In the genomic region with DNA sequence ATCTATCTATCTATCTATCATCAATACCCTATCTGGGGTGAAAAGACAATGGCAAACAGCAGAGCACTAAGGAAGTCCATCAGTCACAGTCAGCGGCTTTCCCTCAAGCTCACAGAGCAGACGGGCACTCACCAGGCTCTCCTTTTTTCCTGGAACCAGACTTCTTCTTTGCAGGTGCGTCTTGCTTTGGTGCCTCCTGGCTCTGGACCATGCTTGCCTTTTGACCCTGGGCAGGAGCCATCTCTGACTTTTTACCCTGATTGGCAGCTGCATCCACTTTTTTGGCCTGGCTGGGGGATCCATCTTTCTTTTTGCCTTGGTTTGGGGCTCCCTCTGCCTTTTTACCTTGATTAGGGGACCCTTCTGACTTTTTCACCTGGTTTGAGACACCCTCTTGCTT, we compare ENCODE assay signal across 21 mouse cellular contexts. TPM values are rescaled to one million over a fixed set of nuclear protein-coding genes. Genes with fewer than 3 reads are reported as not detected.
"Had no signal": no experiment of that assay in that cellular context is flagged by ENCODE, and none has a peak within 500 bp of the region (broad histone marks: within the 10 kb centered on the region; RNA-seq: fewer than 3 reads in every experiment).

No protein-coding gene starts in this region.

- H3K9ac ChIP-seq: intestine, embryonic 15.5 days; limb, embryonic 12.5 days; limb, embryonic 15.5 days; liver, embryonic 14.5 days; liver, postnatal 0 days; lung, embryonic 14.5 days; midbrain, embryonic 12.5 days; midbrain, embryonic 15.5 days; neural tube, embryonic 12.5 days; neural tube, embryonic 15.5 days; stomach, embryonic 15.5 days had no signal

- H3K36me3 ChIP-seq: midbrain, embryonic 12.5 days; midbrain, embryonic 15.5 days; neural tube, embryonic 15.5 days had no signal

- H3K27me3 ChIP-seq: intestine, embryonic 15.5 days; limb, embryonic 12.5 days; limb, embryonic 15.5 days; midbrain, embryonic 12.5 days; midbrain, embryonic 15.5 days; neural tube, embryonic 12.5 days; neural tube, embryonic 15.5 days; stomach, embryonic 15.5 days had no signal

- H3K4me2 ChIP-seq: intestine, embryonic 15.5 days; limb, embryonic 12.5 days; limb, embryonic 15.5 days; liver, embryonic 11.5 days; lung, embryonic 14.5 days; midbrain, embryonic 12.5 days; midbrain, embryonic 15.5 days; neural tube, embryonic 12.5 days; neural tube, embryonic 15.5 days; stomach, embryonic 15.5 days had no signal

- H3K4me3 ChIP-seq: intestine, embryonic 15.5 days; limb, embryonic 12.5 days; limb, embryonic 15.5 days; midbrain, embryonic 12.5 days; midbrain, embryonic 15.5 days; neural tube, embryonic 12.5 days; neural tube, embryonic 15.5 days; stomach, embryonic 15.5 days had no signal

- ATAC-seq: intestine, embryonic 15.5 days; liver, postnatal 0 days; lung, postnatal 0 days; midbrain, embryonic 15.5 days had no signal

- H3K4me1 ChIP-seq: midbrain, embryonic 15.5 days; stomach, embryonic 15.5 days had no signal

- H3K9me3 ChIP-seq: intestine, embryonic 15.5 days; limb, embryonic 12.5 days; limb, embryonic 15.5 days; midbrain, embryonic 12.5 days; midbrain, embryonic 15.5 days; neural tube, embryonic 12.5 days; neural tube, embryonic 15.5 days; stomach, embryonic 15.5 days had no signal

- DNase-seq: left cerebral cortex, postnatal 4 days; liver, postnatal 0 days; lung, embryonic 14.5 days; right cerebral cortex, adult 18-20 months; right cerebral cortex, postnatal 25 days; spleen, adult 18-20 months; thymus, postnatal 25 days had no signal

- H3K27ac ChIP-seq: intestine, embryonic 15.5 days; kidney, postnatal 0 days; limb, embryonic 12.5 days; limb, embryonic 15.5 days; liver, embryonic 14.5 days; macrophage; midbrain, embryonic 12.5 days; midbrain, embryonic 15.5 days; neural tube, embryonic 12.5 days; neural tube, embryonic 15.5 days; stomach, embryonic 15.5 days had no signal

RNA-seq across cellular contexts. Expression of gene Banf2, which starts 44.8 kb away (rescaled TPM):
- polyA plus RNA-seq: kidney, postnatal 0 days; limb, embryonic 12.5 days; limb, embryonic 15.5 days; liver, embryonic 11.5 days; liver, embryonic 14.5 days; liver, postnatal 0 days; lung, embryonic 14.5 days; lung, postnatal 0 days; macrophage; midbrain, embryonic 12.5 days; midbrain, embryonic 15.5 days; neural tube, embryonic 12.5 days; neural tube, embryonic 15.5 days; thymus, postnatal 0 days had no signal
